Mouse (Mus musculus) limb, embryonic 10.5 days (tissue): ENCODE results near the gene Mecp2. TPM values are rescaled to one million over a fixed set of nuclear protein-coding genes. Genes with fewer than 3 reads are reported as not detected.
A peak's percentile ranks its signal among the peaks of the same experiment; 100 is the strongest.
"Not testable (repeated sequence)": the region's sequence is repeated elsewhere in the genome, so short reads cannot be mapped to it uniquely, and the experiment has no call there.

Experiments
- DNase-seq: peaks from one replicate; pipeline ENCODE4 v3.0.0-alpha.2; 2017; ENCODE audit warnings: low spot score
- H3K27ac ChIP-seq: fragments of 300-500 bp; sonication (generic); 2 replicates; pipeline ENCODE4 v1.5.1; 2016; ENCODE audit warnings: mild to moderate bottlenecking
- H3K27me3 ChIP-seq: fragments of 300-500 bp; sonication (generic); 2 replicates; pipeline ENCODE4 v1.6.1; 2016; ENCODE audit warnings: low read depth, mild to moderate bottlenecking; ENCODE audit not compliant: poor library complexity, severe bottlenecking
- H3K36me3 ChIP-seq: fragments of 300-500 bp; sonication (generic); 2 replicates; pipeline ENCODE4 v1.6.1; 2016; ENCODE audit warnings: mild to moderate bottlenecking, moderate library complexity
- H3K4me1 ChIP-seq: fragments of 300-500 bp; sonication (generic); 2 replicates; pipeline ENCODE4 v1.6.1; 2016
- H3K4me3 ChIP-seq: fragments of 300-500 bp; sonication (generic); 2 replicates; pipeline ENCODE4 v1.5.1; 2016; ENCODE audit warnings: mild to moderate bottlenecking, moderate library complexity
- H3K9me3 ChIP-seq: fragments of 300-500 bp; sonication (generic); replicated peaks from 2 replicates; pipeline ENCODE4 v1.6.1; 2016; ENCODE audit warnings: mild to moderate bottlenecking
- WGBS: fragments of 180-500 bp; shearing (Covaris S2); methylation state at CpG from one replicate; pipeline ENCODE4 v1.1.7; 2016; 5-methylcytosine and 5-hydroxymethylcytosine counted together
- polyA plus RNA-seq: library from polyadenylated mRNA; unstranded; fragments of >200 nt; fragmentation: Nextera tagmentation; extraction: Ambion mirVana; gene quantifications from 2 replicates; pipeline ENCODE4 v1.2.1, GENCODE M21; 2016

The Mecp2 gene
- 13.8 and 14.0 TPM in 2 replicates for polyA plus RNA-seq

- 32% methylated on average over 1 of the region's 1 CpGs for whole genome bisulfite sequencing
- H3K27ac ChIP-seq, DNase-seq, H3K4me3 ChIP-seq, H3K9me3 ChIP-seq, H3K36me3 ChIP-seq, H3K4me1 ChIP-seq: not testable (repeated sequence)
- peaks cover 65% of the 10 kb centered on the region; the same call in 1 of the 2 replicates for H3K27me3 ChIP-seq
Measured at GRCm38 (mm10) chrX:74135263-74135662, at the start of gene Mecp2. Mecp2 (minus strand) TSS chrX:74135363.

GRCm38 (mm10) chrX:74176959-74177358 lies 41.8 kb upstream of the Mecp2 start, which contains the start of gene Tktl1:
Tktl1 (plus strand) TSS chrX:74177259.
- WGBS, result 90% methylated on average over 17 of the region's 17 CpGs
- no peak for DNase-seq
- Histone ChIP-seq H3K4me1 (no peaks in the 10 kb centered on the region), H3K27ac (no peak within 1 kb of the TSS), H3K27me3 (peaks cover 6% of the 10 kb centered on the region; the same call in 1 of the 2 replicates), H3K4me3 (no peak within 1 kb of the TSS), H3K36me3 (no peaks in the 10 kb centered on the region), H3K9me3 (no peaks in the 10 kb centered on the region)

GRCm38 (mm10) chrX:74167738-74168137 lies 32.6 kb upstream of the Mecp2 start, which contains the start of gene Tex28:
Tex28 (minus strand) TSS chrX:74167838.
- H3K4me3 ChIP-seq, result no peak within 1 kb of the TSS
- H3K9me3 ChIP-seq, result no peaks in the 10 kb centered on the region
- WGBS, result 100% methylated on average over 1 of the region's 1 CpGs
- H3K36me3 ChIP-seq, result no peaks in the 10 kb centered on the region
- no peaks in the 10 kb centered on the region for H3K4me1 ChIP-seq
- 0 out of 2 replicates have a peak, but pooled peaks cover 2% of the 10 kb centered on the region for H3K27me3 ChIP-seq
- no peak for DNase-seq
- H3K27ac ChIP-seq, result no peak within 1 kb of the TSS

- Histone ChIP-seq H3K27ac (no peak within 1 kb of the TSS), H3K27me3 (peaks cover 73% of the 10 kb centered on the region), H3K36me3 (no peaks in the 10 kb centered on the region), H3K4me1 (no peaks in the 10 kb centered on the region), H3K9me3 (no peaks in the 10 kb centered on the region), H3K4me3 (no peak within 1 kb of the TSS)
- DNase-seq, result no peak
Measured at GRCm38 (mm10) chrX:74127164-74127563, 8.0 kb downstream of the Mecp2 start, which contains the start of gene Opn1mw. Opn1mw (plus strand) TSS chrX:74127464.

GRCm38 (mm10) chrX:74124975-74125374 lies 10.2 kb downstream of the Mecp2 start:
- H3K36me3 ChIP-seq, result no peaks in the 10 kb centered on the region
- no peaks in the 10 kb centered on the region for H3K4me1 ChIP-seq
- no peak overlapping the region for H3K4me3 ChIP-seq
- peaks cover 73% of the 10 kb centered on the region for H3K27me3 ChIP-seq
- no peaks in the 10 kb centered on the region for H3K9me3 ChIP-seq
- no peak overlapping the region for H3K27ac ChIP-seq
- 71% methylated on average over 2 of the region's 2 CpGs for WGBS
- DNase-seq, result no peak

GRCm38 (mm10) chrX:74115511-74115910 lies 19.7 kb downstream of the Mecp2 start:
- DNase-seq, result peak; percentile 44
- peaks cover 32% of the 10 kb centered on the region for H3K27me3 ChIP-seq
- 0 out of 2 replicates have a peak overlapping the region, but pooled peaks have one; percentile 20 for H3K4me3 ChIP-seq
- WGBS, result 20% methylated on average over 10 of the region's 10 CpGs
- no peaks in the 10 kb centered on the region for H3K9me3 ChIP-seq
- no peaks in the 10 kb centered on the region for H3K36me3 ChIP-seq
- H3K27ac ChIP-seq, result no peak overlapping the region
- no peaks in the 10 kb centered on the region for H3K4me1 ChIP-seq

GRCm38 (mm10) chrX:74114036-74114435 lies 21.1 kb downstream of the Mecp2 start:
- Histone ChIP-seq H3K36me3 (no peaks in the 10 kb centered on the region), H3K4me1 (no peaks in the 10 kb centered on the region), H3K4me3 (no peak overlapping the region), H3K27ac (no peak overlapping the region), H3K9me3 (no peaks in the 10 kb centered on the region), H3K27me3 (peaks cover 33% of the 10 kb centered on the region)
- DNase-seq, result no peak

GRCm38 (mm10) chrX:74108747-74109146 lies 26.4 kb downstream of the Mecp2 start:
- Histone ChIP-seq H3K4me1 (no peaks in the 10 kb centered on the region), H3K27me3 (peaks cover 49% of the 10 kb centered on the region), H3K27ac (no peak overlapping the region), H3K9me3 (no peaks in the 10 kb centered on the region), H3K36me3 (no peaks in the 10 kb centered on the region), H3K4me3 (no peak overlapping the region)
- no peak for DNase-seq
- 51% methylated on average over 3 of the region's 3 CpGs for WGBS

GRCm38 (mm10) chrX:74105916-74106315 lies 29.2 kb downstream of the Mecp2 start:
- Histone ChIP-seq H3K4me1 (no peaks in the 10 kb centered on the region), H3K4me3 (no peak overlapping the region), H3K27ac (no peak overlapping the region), H3K9me3 (no peaks in the 10 kb centered on the region), H3K27me3 (peaks cover 59% of the 10 kb centered on the region), H3K36me3 (no peaks in the 10 kb centered on the region)
- WGBS, result 59% methylated on average over 2 of the region's 2 CpGs
- DNase-seq, result no peak

GRCm38 (mm10) chrX:74103457-74104188 lies 31.5 kb downstream of the Mecp2 start:
- Histone ChIP-seq H3K27me3 (peaks cover 55% of the 10 kb centered on the region), H3K36me3 (no peaks in the 10 kb centered on the region), H3K4me1 (no peaks in the 10 kb centered on the region), H3K27ac (no peak overlapping the region), H3K9me3 (no peaks in the 10 kb centered on the region), H3K4me3 (no peak overlapping the region)
- DNase-seq, result no peak
- 75% methylated on average over 4 of the region's 4 CpGs for WGBS

GRCm38 (mm10) chrX:74095130-74095529 lies 40.0 kb downstream of the Mecp2 start:
- DNase-seq, result no peak
- WGBS, result 67% methylated on average over 1 of the region's 1 CpGs
- Histone ChIP-seq H3K4me1 (no peaks in the 10 kb centered on the region), H3K36me3 (no peaks in the 10 kb centered on the region), H3K9me3 (no peaks in the 10 kb centered on the region), H3K4me3 (no peak overlapping the region), H3K27ac (no peak overlapping the region), H3K27me3 (peaks cover 45% of the 10 kb centered on the region)

- Histone ChIP-seq H3K9me3 (no peaks in the 10 kb centered on the region), H3K36me3 (no peaks in the 10 kb centered on the region), H3K27ac (peak overlapping the region; percentile 95), H3K27me3 (peaks cover 50% of the 10 kb centered on the region), H3K4me3 (peak overlapping the region; percentile 68), H3K4me1 (no peaks in the 10 kb centered on the region)
- peak; percentile 91 for DNase-seq
- 12% methylated on average over 27 of the region's 27 CpGs for WGBS
Measured at GRCm38 (mm10) chrX:74085601-74086038, 49.5 kb downstream of the Mecp2 start.

- WGBS, result 8% methylated on average over 28 of the region's 56 CpGs
- DNase-seq, result peak; percentile 84
- Histone ChIP-seq H3K4me1 (no peaks in the 10 kb centered on the region), H3K27ac (peak overlapping the region; percentile 95), H3K36me3 (no peaks in the 10 kb centered on the region), H3K27me3 (peaks cover 44% of the 10 kb centered on the region), H3K9me3 (no peaks in the 10 kb centered on the region), H3K4me3 (peak overlapping the region; percentile 68)
Measured at GRCm38 (mm10) chrX:74084946-74085498, 50.1 kb downstream of the Mecp2 start.
